Mouse (Mus musculus): Measurements from ENCODE around the gene Hes1. TPM values are rescaled to one million over a fixed set of nuclear protein-coding genes. Genes with fewer than 3 reads are reported as not detected.

Gene Hes1
- total and polyA plus RNA-seq, 2 experiments from 2014 or later, result 19.3 to 24.9 TPM

- Histone ChIP-seq H3K9ac (replicated peaks; ENCODE audit: low read depth, low read length) (no peak overlapping the region), H3K4me1 (ENCODE audit: control insufficient read depth, insufficient read depth) (peaks cover 13% of the 10 kb centered on the region), H3K36me3 (replicated peaks; ENCODE audit: control insufficient read depth, insufficient read depth, low read length) (no peaks in the 10 kb centered on the region), H3K4me3 (ENCODE audit: low read depth, low read length) (no peak overlapping the region), H3K27ac (ENCODE audit: low read depth) (no peak overlapping the region), H3K4me2 (ENCODE audit: low read depth, low read length) (no peak overlapping the region), H3K9me3 (replicated peaks; ENCODE audit: control insufficient read depth, low read length) (no peaks in the 10 kb centered on the region), H3K27me3 (ENCODE audit: control insufficient read depth, insufficient read depth, low read length) (no peaks in the 10 kb centered on the region)
- 47% methylated on average over 4 of the region's 4 CpGs for WGBS
- no peak for ATAC-seq (ENCODE audit: insufficient read depth, low read depth)
- TF ChIP-seq CTCF (IDR thresholded peaks at IDR 0.05; ENCODE audit: low read depth) (no peak), EP300 (IDR thresholded peaks at IDR 0.05; ENCODE audit: low read depth) (no peak)
- DNase-seq (ENCODE audit: low spot score), result no peak
These were observed 30.2 kb upstream of the Hes1 start for GRCm38 (mm10) chr16:30034001-30034400.

GRCm38 (mm10) chr16:30034521-30034920 is 29.7 kb upstream of the Hes1 start:
- Histone ChIP-seq H3K9ac (replicated peaks; ENCODE audit: low read depth, low read length) (no peak overlapping the region), H3K27me3 (ENCODE audit: control insufficient read depth, insufficient read depth, low read length) (no peaks in the 10 kb centered on the region), H3K4me2 (ENCODE audit: low read depth, low read length) (no peak overlapping the region), H3K27ac (ENCODE audit: low read depth) (no peak overlapping the region), H3K9me3 (replicated peaks; ENCODE audit: control insufficient read depth, low read length) (no peaks in the 10 kb centered on the region), H3K4me3 (ENCODE audit: low read depth, low read length) (no peak overlapping the region), H3K4me1 (ENCODE audit: control insufficient read depth, insufficient read depth) (peaks cover 13% of the 10 kb centered on the region), H3K36me3 (replicated peaks; ENCODE audit: control insufficient read depth, insufficient read depth, low read length) (no peaks in the 10 kb centered on the region)
- no peak for TF ChIP-seq CTCF (IDR thresholded peaks at IDR 0.05; ENCODE audit: low read depth)
- no peak for TF ChIP-seq EP300 (IDR thresholded peaks at IDR 0.05; ENCODE audit: low read depth)
- DNase-seq (ENCODE audit: low spot score) (peak; percentile 28), ATAC-seq (ENCODE audit: insufficient read depth, low read depth) (peak; percentile 53)
- 32% methylated on average over 6 of the region's 6 CpGs for WGBS

GRCm38 (mm10) chr16:30034979-30035440 is 29.2 kb upstream of the Hes1 start:
- no peak overlapping the region for H3K4me2 ChIP-seq (ENCODE audit: low read depth, low read length)
- peaks cover 13% of the 10 kb centered on the region for H3K4me1 ChIP-seq (ENCODE audit: control insufficient read depth, insufficient read depth)
- DNase-seq (ENCODE audit: low spot score) (no peak), ATAC-seq (ENCODE audit: insufficient read depth, low read depth) (no peak)
- no peaks in the 10 kb centered on the region for H3K9me3 ChIP-seq (replicated peaks; ENCODE audit: control insufficient read depth, low read length)
- H3K9ac ChIP-seq (replicated peaks; ENCODE audit: low read depth, low read length), result no peak overlapping the region
- H3K4me3 ChIP-seq (ENCODE audit: low read depth, low read length), result no peak overlapping the region
- no peak overlapping the region for H3K27ac ChIP-seq (ENCODE audit: low read depth)
- H3K27me3 ChIP-seq (ENCODE audit: control insufficient read depth, insufficient read depth, low read length), result no peaks in the 10 kb centered on the region
- WGBS, result 51% methylated on average over 5 of the region's 5 CpGs
- no peaks in the 10 kb centered on the region for H3K36me3 ChIP-seq (replicated peaks; ENCODE audit: control insufficient read depth, insufficient read depth, low read length)
- TF ChIP-seq EP300 (IDR thresholded peaks at IDR 0.05; ENCODE audit: low read depth), result no peak
- no peak for TF ChIP-seq CTCF (IDR thresholded peaks at IDR 0.05; ENCODE audit: low read depth)

GRCm38 (mm10) chr16:30036104-30036503 is 28.1 kb upstream of the Hes1 start:
- Histone ChIP-seq H3K27ac (ENCODE audit: low read depth) (no peak overlapping the region), H3K4me3 (ENCODE audit: low read depth, low read length) (no peak overlapping the region), H3K27me3 (ENCODE audit: control insufficient read depth, insufficient read depth, low read length) (no peaks in the 10 kb centered on the region), H3K4me1 (ENCODE audit: control insufficient read depth, insufficient read depth) (peaks cover 13% of the 10 kb centered on the region), H3K36me3 (replicated peaks; ENCODE audit: control insufficient read depth, insufficient read depth, low read length) (no peaks in the 10 kb centered on the region), H3K9ac (replicated peaks; ENCODE audit: low read depth, low read length) (no peak overlapping the region), H3K4me2 (ENCODE audit: low read depth, low read length) (no peak overlapping the region), H3K9me3 (replicated peaks; ENCODE audit: control insufficient read depth, low read length) (no peaks in the 10 kb centered on the region)
- 71% methylated on average over 3 of the region's 3 CpGs for WGBS
- ATAC-seq (ENCODE audit: insufficient read depth, low read depth), result no peak
- DNase-seq (ENCODE audit: low spot score), result no peak
- TF ChIP-seq CTCF (IDR thresholded peaks at IDR 0.05; ENCODE audit: low read depth), result no peak
- no peak for TF ChIP-seq EP300 (IDR thresholded peaks at IDR 0.05; ENCODE audit: low read depth)

GRCm38 (mm10) chr16:30038663-30039593 is 25.3 kb upstream of the Hes1 start:
- Histone ChIP-seq H3K4me2 (ENCODE audit: low read depth, low read length) (no peak overlapping the region), H3K27ac (ENCODE audit: low read depth) (no peak overlapping the region), H3K9ac (replicated peaks; ENCODE audit: low read depth, low read length) (no peak overlapping the region), H3K27me3 (ENCODE audit: control insufficient read depth, insufficient read depth, low read length) (no peaks in the 10 kb centered on the region), H3K4me3 (ENCODE audit: low read depth, low read length) (no peak overlapping the region), H3K9me3 (replicated peaks; ENCODE audit: control insufficient read depth, low read length) (no peaks in the 10 kb centered on the region), H3K36me3 (replicated peaks; ENCODE audit: control insufficient read depth, insufficient read depth, low read length) (no peaks in the 10 kb centered on the region), H3K4me1 (ENCODE audit: control insufficient read depth, insufficient read depth) (peaks cover 10% of the 10 kb centered on the region)
- DNase-seq (ENCODE audit: low spot score), result no peak
- ATAC-seq (ENCODE audit: insufficient read depth, low read depth), result no peak
- TF ChIP-seq EP300 (IDR thresholded peaks at IDR 0.05; ENCODE audit: low read depth), result no peak
- no peak for TF ChIP-seq CTCF (IDR thresholded peaks at IDR 0.05; ENCODE audit: low read depth)
- WGBS, result 58% methylated on average over 16 of the region's 17 CpGs

Data from heart, postnatal 0 days (tissue).